ENCODE assay signal across 8 mouse cellular contexts in the genomic region with DNA sequence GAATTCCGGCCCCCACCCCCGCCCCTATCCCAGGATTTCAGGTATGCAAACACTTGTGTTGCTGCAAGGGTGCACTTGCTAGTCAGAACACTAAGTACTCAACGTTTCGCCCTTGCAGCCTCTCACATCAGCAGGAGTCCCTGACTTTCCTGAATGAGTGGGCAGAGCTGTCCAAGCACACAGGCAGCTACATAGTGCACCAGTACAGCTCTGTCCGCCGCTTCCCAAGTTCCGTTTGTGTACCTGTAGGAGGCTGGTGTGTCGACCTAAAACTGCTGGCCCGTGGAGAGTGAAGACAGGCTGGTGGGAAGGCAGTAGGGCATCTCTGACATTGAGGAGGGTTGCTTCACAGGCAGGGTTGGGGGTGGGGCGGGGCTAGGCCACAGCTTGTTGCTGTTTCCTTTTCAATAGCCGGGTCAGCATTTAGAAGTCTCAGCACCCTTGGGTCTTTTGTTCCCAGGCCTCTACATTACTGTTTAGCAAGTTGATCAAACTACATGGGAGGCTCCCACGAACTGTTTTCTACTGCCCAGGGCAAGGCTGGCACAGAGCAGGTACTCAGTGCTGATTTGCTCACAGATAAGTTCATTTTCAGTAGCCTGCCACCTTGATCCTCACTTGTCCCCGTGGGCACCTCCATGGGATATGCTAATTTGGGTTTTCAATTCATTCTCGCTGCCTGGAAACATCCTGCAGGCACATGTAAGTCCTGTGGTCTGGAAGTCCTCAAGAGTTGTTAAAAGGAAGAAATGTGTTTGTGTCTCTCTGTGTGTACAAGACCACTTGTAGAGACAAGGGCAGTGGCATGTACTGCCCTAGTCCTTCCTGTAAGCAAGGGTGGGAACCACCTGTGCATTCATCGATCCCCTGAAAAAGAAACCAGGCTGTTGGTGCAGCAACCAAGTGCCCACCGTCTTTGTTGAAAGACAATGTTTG. TPM values are rescaled to one million over a fixed set of nuclear protein-coding genes. Genes with fewer than 3 reads are reported as not detected.
DNase-seq lines count a peak whose midpoint lies in the region; ATAC-seq lines count a peak whose summit lies in the region.

No protein-coding gene starts in this region.

- no peaks in the 10 kb centered on the region for H3K27me3 ChIP-seq in embryonic facial prominence, embryonic 15.5 days

- H3K36me3 ChIP-seq in embryonic facial prominence, embryonic 15.5 days = peaks cover 7% of the 10 kb centered on the region

- ATAC-seq in CD4-positive, CD25-positive, alpha-beta regulatory T cell, adult 4 months = no peak
- no peak for ATAC-seq in embryonic facial prominence, embryonic 15.5 days (ENCODE audit: insufficient number of reproducible peaks, low FRiP score, low TSS enrichment, low read depth)

- H3K27ac ChIP-seq in embryonic facial prominence, embryonic 15.5 days (replicated peaks) = no peak overlapping the region

- H3K4me1 ChIP-seq in embryonic facial prominence, embryonic 15.5 days = peaks cover 36% of the 10 kb centered on the region

- H3K4me2 ChIP-seq in embryonic facial prominence, embryonic 15.5 days (replicated peaks) = peak overlapping the region; percentile 79

- no peak overlapping the region for H3K9ac ChIP-seq in embryonic facial prominence, embryonic 15.5 days

- DNase-seq in CD4-positive, CD25-positive, alpha-beta regulatory T cell, adult 2 months (ENCODE audit: low read depth, low spot score) = peak; percentile 23
- DNase-seq in 3134 (ENCODE audit: extremely low read depth, insufficient read length, low spot score) = peak; percentile 47
- peak; percentile 44 for DNase-seq in kidney, adult 9 months
- peak; percentile 39 to 42 for DNase-seq in lung, postnatal 4 days
- no peak for DNase-seq in right cerebral cortex, adult 18-20 months
- no peak for DNase-seq in T-cell, adult 2 months (ENCODE audit: low spot score)

- H3K9me3 ChIP-seq in embryonic facial prominence, embryonic 15.5 days (replicated peaks) = no peaks in the 10 kb centered on the region

- H3K4me3 ChIP-seq in embryonic facial prominence, embryonic 15.5 days (replicated peaks) = no peak overlapping the region; the same call in 1 of the 2 replicates

- WGBS in embryonic facial prominence, embryonic 15.5 days = 34% methylated on average over 16 of the region's 16 CpGs

RNA-seq across cellular contexts. Expression of a gene that starts 1.2 kb away (rescaled TPM):
- 10 to 100 TPM; 20.8 to 32.9 TPM for polyA plus RNA-seq in CD4-positive, CD25-positive, alpha-beta regulatory T cell, adult 4 months (2017; shearing (Covaris generic))
- polyA plus RNA-seq in embryonic facial prominence, embryonic 15.5 days (2015; fragmentation: Nextera tagmentation; extraction: Ambion mirVana) = 8.2 and 9.6 TPM in 2 replicates

RNA-seq across cellular contexts. Expression of a gene that starts 12.8 kb away (rescaled TPM):
- polyA plus RNA-seq in CD4-positive, CD25-positive, alpha-beta regulatory T cell, adult 4 months (2017; shearing (Covaris generic)) = 100 to 1,000 TPM; 198 to 222 TPM
- polyA plus RNA-seq in embryonic facial prominence, embryonic 15.5 days (2015; fragmentation: Nextera tagmentation; extraction: Ambion mirVana) = 317 and 319 TPM in 2 replicates

RNA-seq across cellular contexts. Expression of a gene that starts 47.7 kb away (rescaled TPM):
- not detected for polyA plus RNA-seq in CD4-positive, CD25-positive, alpha-beta regulatory T cell, adult 4 months (2017; shearing (Covaris generic))
- polyA plus RNA-seq in embryonic facial prominence, embryonic 15.5 days (2015; fragmentation: Nextera tagmentation; extraction: Ambion mirVana) = not detected in 2 replicates

Comparison
In these comparisons a context has a peak if more than half of its experiments do, and no peak if none do; other contexts are left out.
1. DNase-seq: peak in CD4-positive, CD25-positive, alpha-beta regulatory T cell, adult 2 months (single experiment), 3134 (single experiment), kidney, adult 9 months (single experiment) and lung, postnatal 4 days (2 of 2); none in right cerebral cortex, adult 18-20 months (single experiment) and T-cell, adult 2 months (single experiment).